Mouse (Mus musculus): ENCODE data around the gene Litaf.

Litaf gene

DNA sequence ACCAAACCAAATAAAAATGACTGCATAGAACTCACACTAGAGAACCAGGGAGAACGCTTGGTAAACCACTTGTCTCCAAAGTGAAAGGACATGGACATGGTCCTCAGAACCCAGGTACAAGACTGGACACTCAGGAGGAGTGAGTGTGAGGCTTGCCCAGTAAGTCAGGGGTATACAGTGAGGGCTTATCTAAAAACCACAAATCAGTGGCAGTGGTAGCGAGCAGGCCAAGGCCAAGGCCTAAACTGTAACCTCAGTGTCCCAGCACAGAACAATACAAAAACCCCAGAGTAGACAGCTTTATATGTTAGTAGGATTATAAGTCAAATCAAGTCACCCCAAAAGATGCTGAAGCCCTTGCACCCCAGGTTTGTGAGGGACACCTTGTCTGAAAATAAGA lies 154.9 kb downstream of the Litaf start:
- no peak for DNase-seq (ENCODE audit: low read depth, low spot score)

DNA sequence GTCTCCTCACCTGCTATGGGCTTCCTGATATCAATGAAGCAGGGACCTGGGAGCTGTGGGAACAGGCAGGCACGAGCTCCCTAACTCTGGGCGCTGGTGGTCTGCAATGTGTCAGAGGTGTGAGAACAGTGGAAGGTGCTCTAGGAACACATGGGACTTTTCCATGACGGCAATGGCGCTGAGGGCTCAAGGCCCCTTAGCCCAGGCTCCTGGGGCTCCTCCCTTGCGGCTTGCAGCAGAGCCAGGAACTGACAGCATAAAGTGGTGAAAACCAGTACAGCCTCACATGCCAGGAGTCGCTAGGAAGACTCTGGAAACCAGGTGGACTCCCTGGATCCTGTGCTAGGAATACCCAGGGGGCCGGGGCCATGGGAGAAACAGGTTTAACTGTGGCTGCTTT lies 155.4 kb downstream of the Litaf start:
- DNase-seq (ENCODE audit: low read depth, low spot score): no peak

All from ZHBTc4 (cell line).